Comparison of ENCODE assay signal across 8 mouse cellular contexts in the genomic region with DNA sequence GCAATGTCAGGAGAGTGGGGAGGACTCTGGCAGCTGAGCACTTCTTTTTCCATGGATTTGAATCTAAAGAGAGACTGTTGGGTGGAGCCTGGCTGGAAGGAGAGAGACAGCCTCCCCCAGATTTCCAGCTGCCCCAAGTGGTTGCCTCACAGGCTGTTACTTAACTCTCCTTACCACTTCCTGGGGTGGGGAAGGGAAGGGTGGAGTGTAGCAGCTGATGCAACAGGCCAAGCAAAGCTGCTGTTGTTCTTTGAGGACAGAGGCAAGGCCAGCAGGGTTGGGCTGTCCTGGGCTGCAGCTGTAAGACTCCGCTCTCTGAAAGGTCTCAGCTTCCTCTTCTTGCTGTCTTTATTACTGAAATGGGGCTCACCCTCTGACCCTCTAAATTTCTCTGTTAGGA. TPM values are rescaled to one million over a fixed set of nuclear protein-coding genes. Genes with fewer than 3 reads are reported as not detected.
DNase-seq lines count a peak whose midpoint lies in the region; ATAC-seq and TF ChIP-seq lines count a peak whose summit lies in the region.

No protein-coding gene starts in this region.

- H3K9me3 ChIP-seq in heart, embryonic 13.5 days = no peaks in the 10 kb centered on the region

- no peak for TF ChIP-seq CTCF in bone marrow, adult 2 months (IDR thresholded peaks at IDR 0.05; ENCODE audit: control insufficient read depth, insufficient read depth, low read length)
- TF ChIP-seq CTCF in cerebellum, adult 2 months (IDR thresholded peaks at IDR 0.05; ENCODE audit: borderline replicate concordance, insufficient read depth, low read depth, low read length) = no peak

- no peaks in the 10 kb centered on the region for H3K36me3 ChIP-seq in heart, embryonic 13.5 days

- no peaks in the 10 kb centered on the region for H3K27me3 ChIP-seq in heart, embryonic 13.5 days (replicated peaks)
- no peaks in the 10 kb centered on the region for H3K27me3 ChIP-seq in cerebellum, adult 2 months (ENCODE audit: control insufficient read depth, insufficient read depth, low read length)

- H3K4me3 ChIP-seq in bone marrow, adult 2 months (replicated peaks; ENCODE audit: control insufficient read depth, low read depth, low read length) = no peak overlapping the region
- no peak overlapping the region for H3K4me3 ChIP-seq in heart, embryonic 13.5 days
- no peak overlapping the region for H3K4me3 ChIP-seq in cerebellum, adult 2 months (replicated peaks; ENCODE audit: insufficient read depth, low read depth, low read length)

- intact Hi-C loops in left cerebral cortex, postnatal 25 days (cut with DNase I) = no loop called here

- WGBS in bone marrow, adult 2 months = 14% methylated on average over 1 of the region's 1 CpGs
- WGBS in heart, embryonic 13.5 days = 79% methylated on average over 1 of the region's 1 CpGs
- 96% methylated on average over 1 of the region's 1 CpGs for WGBS in cerebellum, adult 2 months

- peak overlapping the region; percentile 92 for H3K27ac ChIP-seq in bone marrow, adult 2 months (ENCODE audit: control insufficient read depth, insufficient read depth, low read depth, low read length, poor library complexity)
- H3K27ac ChIP-seq in heart, embryonic 13.5 days (replicated peaks) = peak overlapping the region; percentile 1; the same call in 1 of the 2 replicates
- H3K27ac ChIP-seq in cerebellum, adult 2 months (ENCODE audit: insufficient read depth, low read length) = no peak overlapping the region

- H3K4me2 ChIP-seq in heart, embryonic 13.5 days = no peak overlapping the region

- TF ChIP-seq POLR2A in bone marrow, adult 2 months (IDR thresholded peaks at IDR 0.05; ENCODE audit: borderline replicate concordance, control insufficient read depth, low read depth, low read length) = no peak
- TF ChIP-seq POLR2A in cerebellum, adult 2 months (IDR thresholded peaks at IDR 0.05; ENCODE audit: borderline replicate concordance, insufficient read depth, low read length) = no peak

- ATAC-seq in heart, embryonic 13.5 days (ENCODE audit: extremely low read depth, insufficient number of reproducible peaks, low FRiP score, low TSS enrichment) = no peak

- DNase-seq in layer of hippocampus, adult 18-20 months (ENCODE audit: low spot score in 2 of 2) = peak; percentile 21 to 44
- DNase-seq in layer of hippocampus, postnatal 10 days (ENCODE audit: low spot score in 2 of 2) = no peak
- DNase-seq in left cerebral cortex, postnatal 25 days (ENCODE audit: low spot score in 2 of 2) = peak; percentile 36 to 93
- peak; percentile 66 to 78 for DNase-seq in natural killer cell, adult 2 months (ENCODE audit: low spot score in 2 of 2)
- DNase-seq in thymus, postnatal 4 days = peak; percentile 68
- DNase-seq in cerebellum, adult 2 months = no peak

- H3K9ac ChIP-seq in heart, embryonic 13.5 days = no peak overlapping the region

- H3K4me1 ChIP-seq in bone marrow, adult 2 months (ENCODE audit: control insufficient read depth, insufficient read depth, low read length) = peaks cover 5% of the 10 kb centered on the region
- H3K4me1 ChIP-seq in heart, embryonic 13.5 days = peaks cover 10% of the 10 kb centered on the region
- no peaks in the 10 kb centered on the region for H3K4me1 ChIP-seq in cerebellum, adult 2 months (ENCODE audit: control insufficient read depth, insufficient read depth, low read length)

RNA-seq across cellular contexts. Expression of gene Mrpl33, which starts 5.6 kb away (rescaled TPM):
- 10 to 100 TPM; 84.8 to 90.4 TPM for total RNA-seq in layer of hippocampus, adult 18-20 months (2021)
- 100 to 1,000 TPM; 135 to 151 TPM for total RNA-seq in layer of hippocampus, postnatal 10 days (2021)
- polyA plus RNA-seq in bone marrow, adult 2 months (2011; ENCODE audit: insufficient read depth, insufficient read length, low replicate concordance, missing spikeins) = 89.1 and 162 TPM in 2 replicates
- 381 and 421 TPM in 2 replicates for polyA plus RNA-seq in heart, embryonic 13.5 days (2015; fragmentation: Nextera tagmentation; extraction: Ambion mirVana)
- total RNA-seq in left cerebral cortex, postnatal 25 days (2021) = 10 to 100 TPM; 92.9 to 96.0 TPM
- 80.4 and 81.9 TPM in 2 replicates for polyA plus RNA-seq in cerebellum, adult 2 months (2012; rRNA removed)

Comparison
In these comparisons a context has a peak if more than half of its experiments do, and no peak if none do; other contexts are left out.
1. DNase-seq: peak in layer of hippocampus, adult 18-20 months (2 of 2), left cerebral cortex, postnatal 25 days (2 of 2), natural killer cell, adult 2 months (2 of 2) and thymus, postnatal 4 days (single experiment); none in layer of hippocampus, postnatal 10 days (0 of 2) and cerebellum, adult 2 months (0 of 2).